Mouse (Mus musculus) stomach, postnatal 0 days (tissue): ENCODE measurements at regions not wholly inside any gene's neighbourhood (a gene's known extent, or its start where the extent isn't known, plus 50 kb on each side); places are given as distances from the start of the nearest gene placed in this dataset.

Experiments
- ATAC-seq: fragments of 200-750 bp; cut with Nextera tagmentation; 2 replicates; pipeline ENCODE4 v1.8.0; 2017; ENCODE audit not compliant: low FRiP score, low TSS enrichment
- DNase-seq: peaks from one replicate; pipeline ENCODE4 v3.0.0-alpha.2; 2016; ENCODE audit warnings: low spot score
- H3K27ac ChIP-seq: fragments of 300-500 bp; sonication (generic); replicated peaks from 2 replicates; pipeline ENCODE4 v1.5.1; 2014; ENCODE audit warnings: mild to moderate bottlenecking, control low read depth
- H3K27me3 ChIP-seq: fragments of 300-500 bp; sonication (generic); 2 replicates; pipeline ENCODE4 v1.6.1; 2014; ENCODE audit warnings: low read length; ENCODE audit not compliant: control insufficient read depth, insufficient read depth
- H3K36me3 ChIP-seq: fragments of 300-500 bp; sonication (generic); 2 replicates; pipeline ENCODE4 v1.6.1; 2014; ENCODE audit warnings: low read length, mixed read lengths; ENCODE audit not compliant: control insufficient read depth, insufficient read depth
- H3K4me1 ChIP-seq: fragments of 300-500 bp; sonication (generic); replicated peaks from 2 replicates; pipeline ENCODE4 v1.6.1; 2014; ENCODE audit warnings: antibody characterized with exemption; ENCODE audit not compliant: control insufficient read depth, insufficient read depth
- H3K4me2 ChIP-seq: fragments of 300-500 bp; sonication (generic); replicated peaks from 2 replicates; pipeline ENCODE4 v1.6.1; 2014; ENCODE audit warnings: low read depth, mild to moderate bottlenecking, control low read depth, moderate library complexity
- H3K4me3 ChIP-seq: fragments of 300-500 bp; sonication (generic); 2 replicates; pipeline ENCODE4 v1.5.1; 2014; ENCODE audit warnings: low read depth, low read length, control low read depth
- H3K9ac ChIP-seq: fragments of 300-500 bp; sonication (generic); 2 replicates; pipeline ENCODE4 v1.6.1; 2014; ENCODE audit warnings: mild to moderate bottlenecking, low read length, control low read depth, mixed read lengths
- H3K9me3 ChIP-seq: fragments of 300-500 bp; sonication (generic); 2 replicates; pipeline ENCODE4 v1.6.1; 2016; ENCODE audit warnings: low read length; ENCODE audit not compliant: control insufficient read depth
- CTCF ChIP-seq: IDR thresholded peaks from 2 replicates; pipeline ENCODE4 v1.5.1; 2016; ENCODE audit warnings: antibody characterized with exemption, low read depth, mild to moderate bottlenecking, moderate library complexity
- EP300 ChIP-seq: optimal IDR thresholded peaks from 2 replicates; pipeline ENCODE3; 2016; ENCODE audit warnings: antibody characterized with exemption
- WGBS: fragments of 180-500 bp; shearing (Covaris S2); extraction: QIAGEN DNeasy Blood & Tissue Kit; methylation state at CpG from one replicate; pipeline ENCODE4 v1.1.7; 2014; 5-methylcytosine and 5-hydroxymethylcytosine counted together

GRCm38 (mm10) chr5:5956716-5957115 is 207.6 kb upstream of the Steap1 start:
- TF ChIP-seq CTCF: no peak
- TF ChIP-seq EP300: no peak

GRCm38 (mm10) chr5:5955783-5956182 is 206.7 kb upstream of the Steap1 start:
- 74% methylated on average over 2 of the region's 2 CpGs for WGBS

More at GRCm38 (mm10) chr5:5956716-5957115, 207.6 kb upstream of the Steap1 start:
- Histone ChIP-seq H3K27me3 (no peaks in the 10 kb centered on the region), H3K4me3 (no peak overlapping the region), H3K27ac (no peak overlapping the region), H3K36me3 (no peaks in the 10 kb centered on the region), H3K9ac (no peak overlapping the region), H3K4me2 (no peak overlapping the region), H3K4me1 (no peaks in the 10 kb centered on the region), H3K9me3 (no peaks in the 10 kb centered on the region)
- WGBS: 60% methylated on average over 2 of the region's 2 CpGs
- ATAC-seq: no peak
- no peak for DNase-seq

DNA sequence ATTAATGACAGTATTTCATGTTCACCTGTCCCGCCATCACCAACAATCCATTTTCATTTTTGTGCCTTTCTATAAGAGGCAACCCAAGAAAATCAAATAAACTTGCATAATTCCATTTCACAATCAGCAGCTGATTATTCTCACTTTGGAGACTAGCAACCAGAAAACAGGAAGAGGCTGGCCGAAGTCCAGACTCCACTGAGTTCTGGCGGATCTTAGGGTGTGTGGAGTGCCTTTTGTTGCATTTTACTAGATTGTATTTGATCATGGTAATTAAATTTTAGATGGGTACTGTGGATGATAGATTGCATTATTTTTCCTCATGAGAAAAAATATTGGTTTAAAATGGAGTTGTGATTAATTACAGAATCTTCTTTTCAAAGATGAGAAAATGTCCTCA is 176.7 kb upstream of the Steap1 start:
- no peaks in the 10 kb centered on the region for H3K27me3 ChIP-seq
- H3K36me3 ChIP-seq: no peaks in the 10 kb centered on the region
- H3K4me3 ChIP-seq: no peak overlapping the region
- H3K4me1 ChIP-seq: no peaks in the 10 kb centered on the region
- no peaks in the 10 kb centered on the region for H3K9me3 ChIP-seq
- WGBS: 69% methylated on average over 3 of the region's 3 CpGs
- no peak for TF ChIP-seq EP300
- no peak for TF ChIP-seq CTCF
- DNase-seq (no peak), ATAC-seq (no peak)
- H3K4me2 ChIP-seq: no peak overlapping the region
- no peak overlapping the region for H3K27ac ChIP-seq
- no peak overlapping the region for H3K9ac ChIP-seq

More at GRCm38 (mm10) chr5:5955783-5956182, 206.7 kb upstream of the Steap1 start:
- no peak overlapping the region for H3K4me3 ChIP-seq
- TF ChIP-seq CTCF: no peak
- TF ChIP-seq EP300: no peak
- ATAC-seq (no peak), DNase-seq (no peak)
- no peak overlapping the region for H3K9ac ChIP-seq
- no peak overlapping the region for H3K27ac ChIP-seq
- H3K36me3 ChIP-seq: no peaks in the 10 kb centered on the region
- no peak overlapping the region for H3K4me2 ChIP-seq
- no peaks in the 10 kb centered on the region for H3K4me1 ChIP-seq
- no peaks in the 10 kb centered on the region for H3K27me3 ChIP-seq
- no peaks in the 10 kb centered on the region for H3K9me3 ChIP-seq

- no peak for ATAC-seq
These were observed 167.3 kb upstream of the Steap1 start for GRCm38 (mm10) chr5:5916427-5916826.

GRCm38 (mm10) chr5:5889376-5889775 is 140.2 kb upstream of the Steap1 start:
- H3K27me3 ChIP-seq: no peaks in the 10 kb centered on the region
- 71% methylated on average over 2 of the region's 2 CpGs for WGBS
- no peak for DNase-seq
- no peak for ATAC-seq
- H3K36me3 ChIP-seq: no peaks in the 10 kb centered on the region
- H3K4me2 ChIP-seq: no peak overlapping the region
- no peak overlapping the region for H3K4me3 ChIP-seq
- H3K27ac ChIP-seq: no peak overlapping the region
- H3K4me1 ChIP-seq: no peaks in the 10 kb centered on the region
- H3K9me3 ChIP-seq: no peaks in the 10 kb centered on the region
- TF ChIP-seq CTCF (no peak), EP300 (no peak)
- no peak overlapping the region for H3K9ac ChIP-seq

More at GRCm38 (mm10) chr5:5916427-5916826, 167.3 kb upstream of the Steap1 start:
- Histone ChIP-seq H3K4me3 (no peak overlapping the region), H3K9ac (no peak overlapping the region), H3K9me3 (no peaks in the 10 kb centered on the region), H3K27me3 (no peaks in the 10 kb centered on the region), H3K36me3 (no peaks in the 10 kb centered on the region), H3K4me1 (no peaks in the 10 kb centered on the region), H3K27ac (no peak overlapping the region), H3K4me2 (no peak overlapping the region)
- TF ChIP-seq EP300 (no peak), CTCF (no peak)
- WGBS: 77% methylated on average over 1 of the region's 1 CpGs
- DNase-seq: no peak

DNA sequence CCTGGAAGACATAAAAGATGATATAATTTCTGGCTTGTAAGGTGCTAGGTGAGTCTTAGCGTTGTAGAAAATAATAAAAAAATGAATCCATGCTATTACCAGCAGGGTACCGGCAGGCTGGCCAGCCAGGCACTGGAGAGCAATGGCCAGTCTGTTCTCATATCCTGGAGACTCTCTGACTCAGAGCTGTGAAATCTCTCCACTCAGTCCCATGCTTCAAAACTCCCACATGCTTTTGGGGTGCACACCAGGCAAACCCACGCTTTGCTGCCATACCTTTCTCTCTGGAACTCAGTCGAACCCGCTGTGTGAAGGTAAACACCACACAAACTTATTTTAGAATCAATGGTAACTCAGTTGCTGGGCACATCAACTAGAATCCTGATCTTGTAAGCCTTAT is 124.3 kb upstream of the Steap1 start:
- H3K4me1 ChIP-seq: no peaks in the 10 kb centered on the region
- WGBS: 91% methylated on average over 5 of the region's 5 CpGs

More for the DNA sequence above, 124.3 kb upstream of the Steap1 start:
- no peak overlapping the region for H3K27ac ChIP-seq
- TF ChIP-seq CTCF: no peak
- no peak for ATAC-seq
- H3K4me2 ChIP-seq: no peak overlapping the region
- DNase-seq: no peak
- no peaks in the 10 kb centered on the region for H3K27me3 ChIP-seq
- no peak overlapping the region for H3K4me3 ChIP-seq
- no peak overlapping the region for H3K9ac ChIP-seq
- no peaks in the 10 kb centered on the region for H3K36me3 ChIP-seq
- no peaks in the 10 kb centered on the region for H3K9me3 ChIP-seq
